Mouse (Mus musculus): Measurements from ENCODE around the gene Ikzf3.
A peak's percentile ranks its signal among the peaks of the same experiment; 100 is the strongest.

The Ikzf3 gene

GRCm38 (mm10) chr11:98473916-98474479, 71.8 kb downstream of the Ikzf3 start:
- DNase-seq (ENCODE audit: low spot score) = no peak

DNA sequence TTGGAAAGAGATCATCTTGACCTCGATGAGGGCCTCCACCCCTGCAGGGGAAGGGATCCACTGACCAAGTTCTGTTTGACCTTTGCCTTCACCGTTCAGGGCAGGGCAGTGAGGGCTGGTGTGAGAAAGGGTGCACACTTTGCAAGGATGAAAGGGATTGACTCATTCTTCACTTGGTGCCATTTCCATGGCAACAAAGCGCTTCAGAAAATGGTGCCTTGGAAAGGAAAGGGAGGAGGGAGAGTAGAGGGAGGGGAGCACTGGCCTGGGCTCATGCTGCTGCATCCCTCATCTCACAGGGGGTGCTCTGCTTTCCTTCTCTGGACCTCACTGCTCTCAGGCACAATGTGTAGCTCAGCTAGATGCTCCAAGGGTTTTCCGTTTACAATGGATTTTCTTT, 73.1 kb downstream of the Ikzf3 start:
- DNase-seq (ENCODE audit: low spot score) = no peak

DNA sequence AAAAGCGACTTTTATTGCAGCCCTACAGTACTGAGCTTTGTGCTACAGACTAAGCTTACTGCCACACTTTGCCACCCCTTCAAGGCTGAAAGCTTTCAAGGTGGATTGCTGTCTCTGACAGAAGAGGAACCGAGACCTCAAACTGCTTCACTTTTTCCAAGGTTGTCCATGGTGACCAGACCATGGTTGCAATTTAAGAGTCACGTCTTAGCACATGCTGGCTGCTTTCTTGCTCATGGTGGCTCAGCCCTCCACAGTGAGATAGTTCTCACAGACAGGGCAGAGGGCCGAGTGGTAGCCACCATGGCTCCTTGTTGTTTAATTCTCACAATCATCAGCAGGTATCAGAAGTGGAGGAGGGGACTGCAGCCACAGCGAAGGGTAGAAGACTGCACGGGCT, 75.0 kb downstream of the Ikzf3 start:
- no peak for DNase-seq (ENCODE audit: low spot score)

DNA sequence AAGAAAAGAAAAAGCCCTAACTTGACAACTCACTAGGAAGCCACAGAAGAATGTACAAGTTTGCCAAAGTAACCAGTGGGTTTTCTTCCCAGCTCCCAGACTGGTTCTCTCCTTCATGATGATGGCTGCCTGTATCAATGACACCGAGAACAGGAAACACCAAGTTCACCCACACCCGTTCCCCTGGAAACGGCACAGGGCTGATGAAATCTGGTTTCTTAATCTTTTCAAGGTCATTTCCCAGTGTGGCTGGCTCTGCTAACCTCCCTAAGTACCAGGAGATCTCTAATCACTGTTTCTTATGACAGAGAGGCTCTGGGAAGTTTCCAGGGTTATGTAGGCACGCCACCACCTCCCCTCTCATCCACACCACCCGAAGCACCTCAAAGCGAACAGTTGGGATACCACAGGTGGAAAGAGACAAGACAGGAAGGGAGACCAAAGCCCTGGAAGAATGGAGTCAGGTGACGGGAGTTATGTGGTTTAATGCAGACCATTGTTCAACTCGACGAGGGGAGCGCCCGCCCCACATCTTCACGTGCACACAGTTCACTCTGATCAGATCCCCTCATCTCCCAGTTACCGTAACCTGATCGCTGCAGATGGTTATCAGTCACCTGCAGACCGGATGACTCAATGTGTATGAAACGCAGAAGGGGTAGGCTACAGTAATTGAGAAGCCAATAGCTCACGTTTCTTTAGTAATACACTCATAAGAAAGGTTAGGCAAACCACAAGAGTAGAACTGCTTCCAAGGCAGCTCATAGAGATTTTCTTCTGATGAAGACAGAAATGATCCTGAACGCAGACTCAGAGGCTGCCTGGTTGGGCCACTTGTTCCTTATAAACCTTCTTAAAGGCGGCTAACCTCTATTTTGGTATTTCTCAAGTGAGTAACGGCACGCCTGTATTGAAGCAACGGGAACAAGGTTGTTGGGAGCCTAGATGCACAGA, 75.8 kb downstream of the Ikzf3 start:
- DNase-seq (ENCODE audit: low spot score) = no peak

GRCm38 (mm10) chr11:98464516-98464915, 81.3 kb downstream of the Ikzf3 start:
- no peak for DNase-seq (ENCODE audit: low spot score)

DNA sequence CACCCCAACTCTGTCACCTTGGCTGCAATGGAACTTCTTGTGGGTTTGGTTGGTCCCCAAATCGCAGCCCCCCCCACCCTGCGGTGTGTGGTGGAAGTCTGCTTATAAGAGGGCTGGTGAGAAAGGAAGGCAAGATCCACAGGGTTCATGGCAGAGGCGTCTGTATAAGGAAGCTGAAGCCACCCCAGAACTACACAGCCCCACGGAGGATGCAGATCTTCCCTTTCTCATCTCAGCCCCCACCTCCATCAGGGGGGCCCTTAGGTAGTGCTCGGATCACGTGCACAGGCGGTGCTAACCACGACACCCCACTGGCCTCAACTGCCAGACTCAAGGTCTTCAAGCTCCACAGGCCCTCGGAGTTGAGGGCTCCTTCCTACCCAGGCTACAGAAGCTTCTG, 81.9 kb downstream of the Ikzf3 start:
- DNase-seq (ENCODE audit: low spot score) = no peak

DNA sequence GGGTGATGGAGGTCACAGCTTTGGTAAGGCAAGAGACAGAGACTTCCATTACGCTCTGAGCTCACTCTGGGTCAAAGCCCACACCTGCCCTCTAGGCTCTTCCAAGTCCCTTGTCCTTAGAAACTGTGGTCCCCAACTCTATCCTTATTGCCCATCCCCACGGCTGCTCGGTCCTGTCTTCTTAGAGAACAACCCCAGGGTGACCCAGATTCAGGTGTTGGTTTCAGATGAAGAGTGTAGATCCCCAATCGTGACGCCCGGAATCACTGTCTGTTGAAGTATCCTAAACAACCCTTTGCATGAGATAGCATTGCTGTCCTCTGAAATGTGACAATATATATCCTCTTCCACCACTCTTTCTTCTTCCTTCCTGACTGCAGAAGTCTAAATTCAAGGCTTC, 83.6 kb downstream of the Ikzf3 start:
- DNase-seq (ENCODE audit: low spot score) = no peak

DNA sequence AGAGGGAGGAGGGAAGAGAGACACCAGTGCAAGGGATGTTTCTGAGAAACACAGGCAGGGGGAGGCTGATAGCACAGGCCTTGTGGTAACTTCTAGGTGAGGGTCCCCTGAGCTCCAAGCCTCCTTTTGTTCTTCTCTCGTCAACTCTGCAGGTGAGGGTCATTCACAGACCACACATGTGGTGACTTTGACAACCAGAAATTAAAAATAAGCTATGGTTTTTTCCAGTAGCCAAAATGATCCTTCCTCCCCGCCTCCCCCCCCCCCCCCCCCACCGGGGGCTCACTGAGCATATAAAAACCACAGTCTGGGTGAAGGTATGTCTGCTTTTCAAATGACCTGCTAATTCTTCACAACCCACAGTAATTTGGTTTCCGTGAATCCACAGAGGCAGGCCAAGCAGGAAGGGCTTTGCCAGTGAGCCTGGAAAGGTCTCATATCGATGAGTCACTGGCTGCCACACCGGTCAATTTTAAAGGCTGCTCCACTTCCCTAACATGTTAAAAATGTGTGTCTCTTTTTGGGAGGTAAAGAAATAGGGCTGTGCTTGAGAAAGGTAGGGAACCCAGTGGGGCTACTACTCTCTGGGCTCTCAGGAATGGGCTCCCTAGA, 84.6 kb downstream of the Ikzf3 start:
- DNase-seq (ENCODE audit: low spot score) = no peak

DNA sequence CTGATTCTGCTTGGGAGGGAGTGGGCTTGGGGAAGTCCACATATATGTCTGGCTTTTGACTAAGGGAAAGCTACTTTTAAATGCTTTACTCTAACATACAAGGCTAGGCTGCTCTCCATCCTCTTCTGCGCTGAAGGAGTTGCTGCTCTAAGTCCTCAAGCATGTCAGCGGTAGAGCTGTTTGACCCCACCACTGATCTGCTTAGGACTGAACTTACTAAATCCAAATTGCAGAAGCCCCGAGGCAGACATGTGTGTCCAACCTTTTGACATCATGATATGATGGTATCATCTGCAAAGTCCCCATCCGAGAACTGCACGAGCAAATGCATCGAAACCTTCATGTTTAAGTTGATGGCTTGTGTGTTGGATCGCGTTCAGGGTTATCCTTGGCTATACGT, 86.0 kb downstream of the Ikzf3 start:
- DNase-seq (ENCODE audit: low spot score) = no peak

DNA sequence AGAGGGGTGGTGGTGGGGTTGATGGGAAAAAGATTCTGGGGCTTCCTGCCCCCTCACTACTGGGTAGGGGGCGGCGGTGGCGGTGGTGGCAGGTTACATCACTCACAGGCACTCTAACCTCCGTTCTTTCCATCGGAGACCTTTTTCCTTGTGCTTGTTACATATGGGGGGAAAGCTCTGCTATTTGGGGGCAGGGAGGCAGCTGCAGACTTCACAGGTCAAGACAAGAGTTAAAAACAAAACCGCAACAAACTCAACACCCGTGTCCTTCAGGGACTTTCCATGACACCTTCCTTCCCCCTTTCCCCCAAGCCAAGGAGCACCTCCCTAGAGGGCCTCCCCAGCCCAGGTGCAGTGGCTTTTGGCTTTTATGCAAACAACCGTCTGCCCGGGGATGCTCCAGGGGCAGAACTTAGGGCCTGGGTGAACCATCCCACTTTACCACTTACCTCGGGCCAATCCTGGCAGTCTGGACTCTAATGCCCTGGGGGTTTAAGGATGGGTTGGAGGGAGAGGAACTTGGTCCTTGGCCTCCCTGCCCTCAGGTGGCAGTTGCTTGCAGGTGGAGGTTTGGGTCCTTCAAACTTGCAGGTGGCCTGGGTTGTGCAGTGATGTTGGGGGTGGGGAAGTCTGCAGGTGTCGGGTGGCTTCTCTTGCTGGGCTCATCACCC, 86.6 kb downstream of the Ikzf3 start:
- no peak for DNase-seq (ENCODE audit: low spot score)

GRCm38 (mm10) chr11:98458121-98458990, 87.5 kb downstream of the Ikzf3 start:
- no peak for DNase-seq (ENCODE audit: low spot score)

DNA sequence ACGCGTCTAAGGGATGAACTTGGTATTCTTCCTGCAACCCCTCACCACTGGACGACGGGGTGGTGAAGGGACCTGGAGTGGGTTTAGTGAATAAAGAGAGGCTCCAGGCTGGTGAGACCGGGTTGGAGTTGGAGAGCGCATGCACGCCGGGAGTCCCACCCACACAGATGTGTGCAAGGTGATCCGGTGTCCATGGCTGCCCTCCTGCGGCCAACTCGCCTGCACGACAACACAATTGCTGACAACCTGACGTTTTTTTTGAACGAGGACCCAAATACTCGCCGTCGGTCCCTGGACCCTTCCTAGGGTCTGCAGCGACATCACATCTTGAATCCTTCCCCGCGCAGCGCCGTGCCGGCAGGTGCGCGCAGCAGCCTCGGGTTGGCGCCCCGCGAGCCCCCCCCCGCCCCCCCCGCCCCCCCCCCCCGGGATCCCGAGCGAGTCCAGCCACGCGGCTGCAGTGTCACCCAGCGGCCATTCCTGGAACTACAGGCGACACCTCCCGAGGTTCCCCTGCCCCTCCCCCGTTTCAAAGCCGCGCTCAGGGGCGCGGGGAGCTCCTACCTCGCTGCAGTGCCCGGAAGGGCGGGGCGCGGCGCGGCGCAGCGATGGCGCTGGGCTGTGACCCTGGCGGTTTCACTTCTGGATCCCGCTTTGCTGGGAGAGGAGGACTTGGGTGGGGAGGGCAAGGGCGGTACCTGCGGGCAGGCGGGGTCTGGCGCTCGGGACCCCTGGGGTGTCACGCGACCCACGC, 88.3 kb downstream of the Ikzf3 start:
- DNase-seq (ENCODE audit: low spot score) = peak; percentile 66

GRCm38 (mm10) chr11:98456945-98457344, 88.9 kb downstream of the Ikzf3 start:
- DNase-seq (ENCODE audit: low spot score) = no peak

DNA sequence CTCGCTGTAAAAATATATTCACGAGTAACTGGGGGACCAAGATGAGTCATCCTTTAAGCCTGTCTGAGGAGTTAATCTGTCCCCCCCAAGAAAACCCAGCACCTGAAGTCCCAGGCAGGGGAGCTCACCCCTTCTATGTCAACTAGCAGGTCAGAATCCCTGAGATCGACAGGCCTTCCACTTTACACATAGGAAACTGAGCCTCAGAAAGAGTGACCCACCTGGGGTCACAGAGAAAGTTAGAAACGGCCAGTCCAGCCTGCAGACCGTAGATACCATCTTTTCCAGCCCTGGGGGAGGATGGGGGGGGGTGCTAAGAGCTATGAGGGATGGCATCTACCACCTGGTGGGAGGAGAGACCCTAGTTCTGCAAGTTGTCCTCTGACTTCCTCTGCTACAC, 89.3 kb downstream of the Ikzf3 start:
- no peak for DNase-seq (ENCODE audit: low spot score)

GRCm38 (mm10) chr11:98455484-98455883, 90.3 kb downstream of the Ikzf3 start:
- peak; percentile 34 for DNase-seq (ENCODE audit: low spot score)

DNA sequence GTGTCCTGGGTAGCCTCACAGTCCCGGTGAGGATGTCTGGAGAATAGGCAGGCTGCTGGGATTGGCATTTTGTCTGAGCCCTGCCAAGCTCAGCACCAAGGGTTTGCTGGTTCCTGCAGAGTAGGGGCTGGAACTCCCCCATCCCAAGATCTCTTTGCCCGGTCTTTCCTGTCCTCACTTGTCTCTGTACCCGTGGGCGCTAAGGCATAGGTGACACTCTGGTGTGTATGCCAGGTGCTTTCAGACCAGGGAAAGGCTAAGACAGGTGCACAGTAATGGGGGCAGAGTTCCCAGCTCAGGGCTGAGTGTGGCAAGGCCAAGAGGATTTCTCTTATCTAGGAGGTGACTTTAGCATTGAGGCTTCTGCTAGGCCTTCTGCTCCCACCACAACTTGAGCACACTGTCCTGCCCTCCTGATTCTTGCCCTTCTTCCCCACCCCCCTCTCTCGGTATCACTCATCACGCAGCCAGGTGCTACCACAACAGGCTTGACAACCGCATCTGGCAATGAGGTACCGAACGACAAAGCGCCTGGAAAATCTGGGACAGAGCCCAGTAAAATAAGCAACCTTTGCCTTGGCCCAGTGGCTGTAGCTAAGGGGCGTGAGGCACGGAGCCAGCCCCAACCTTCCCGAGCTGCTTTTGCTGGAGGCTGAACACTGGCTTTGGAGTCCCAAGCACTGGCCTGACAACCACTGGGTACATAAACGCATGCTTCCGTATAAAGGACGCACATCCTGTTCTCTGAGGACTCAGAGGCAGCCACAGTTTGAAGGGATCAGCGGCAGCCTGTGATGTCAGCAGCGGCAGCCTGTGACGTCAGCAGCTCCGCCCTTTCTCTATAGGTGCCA, 95.7 kb downstream of the Ikzf3 start:
- DNase-seq (ENCODE audit: low spot score) = no peak

- DNase-seq (ENCODE audit: low spot score) = no peak
Measured at GRCm38 (mm10) chr11:98449419-98449818, 96.4 kb downstream of the Ikzf3 start.

GRCm38 (mm10) chr11:98448191-98448790, 97.5 kb downstream of the Ikzf3 start:
- DNase-seq (ENCODE audit: low spot score) = no peak

- DNase-seq (ENCODE audit: low spot score) = no peak
Measured at GRCm38 (mm10) chr11:98447475-98447834, 98.4 kb downstream of the Ikzf3 start.

All from c-Kit-positive CD71-positive TER-119-positive erythroid progenitor cells, embryonic 14.5 days (primary cell).